In the genomic region with DNA sequence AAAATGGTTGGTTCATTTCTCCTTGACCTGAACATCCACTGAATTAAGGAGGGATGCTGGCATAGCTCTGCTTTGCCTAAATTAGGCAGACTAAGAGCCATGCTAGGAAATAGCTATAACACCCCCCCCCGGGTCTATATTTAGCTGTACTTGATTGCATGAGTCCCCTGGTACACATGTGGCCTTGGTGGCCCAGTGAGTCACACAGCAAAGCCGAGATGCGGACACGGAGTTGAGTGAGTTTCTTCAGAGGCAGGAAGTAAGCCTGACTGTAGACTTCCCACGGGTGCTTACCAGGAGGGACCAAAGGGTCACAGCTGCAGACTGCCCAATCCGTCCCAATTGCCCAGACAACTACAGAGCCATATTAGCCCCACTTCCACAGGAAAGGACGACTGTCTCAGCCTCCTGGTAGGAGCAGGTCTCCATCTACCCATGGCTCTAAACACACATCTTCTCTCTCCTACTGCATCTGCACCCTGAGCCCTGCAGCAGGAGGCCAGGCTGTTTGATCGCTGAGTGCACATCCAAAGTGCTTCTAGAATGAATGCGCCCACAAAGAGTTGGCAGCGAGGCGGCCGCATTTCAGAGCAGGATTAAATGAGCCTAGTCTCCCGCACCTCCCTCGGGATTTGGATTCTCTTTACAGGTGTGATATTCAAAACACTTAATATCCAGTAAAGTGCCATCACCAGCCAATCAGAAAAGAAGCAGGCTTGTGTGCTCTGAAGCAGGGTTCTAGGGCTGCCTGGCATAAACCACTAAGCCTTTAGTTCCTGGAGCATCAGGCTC, we compare ENCODE assay signal across 16 mouse cellular contexts. TPM values are rescaled to one million over a fixed set of nuclear protein-coding genes. Genes with fewer than 3 reads are reported as not detected.
DNase-seq lines count a peak whose midpoint lies in the region; ATAC-seq and TF ChIP-seq lines count a peak whose summit lies in the region.
"Had no signal": no experiment of that assay in that cellular context is flagged by ENCODE, and none has a peak within 500 bp of the region (broad histone marks: within the 10 kb centered on the region; RNA-seq: fewer than 3 reads in every experiment).

No protein-coding gene starts in this region.

- H3K4me1 ChIP-seq in liver, postnatal 0 days (ENCODE audit: insufficient read depth): no peaks in the 10 kb centered on the region

- ATAC-seq in liver, postnatal 0 days: peak; percentile 27; the same call in 1 of the 2 replicates
- peak; percentile 70 for ATAC-seq in granulocyte monocyte progenitor cell, adult 5-6 weeks (replicated peaks; ENCODE audit: poor library complexity, severe bottlenecking)
- peak; percentile 73 for ATAC-seq in megakaryocyte progenitor cell, adult 5-6 weeks (replicated peaks; ENCODE audit: poor library complexity)
- ATAC-seq: forebrain, embryonic 14.5 days had no signal

- H3K27ac ChIP-seq in liver, postnatal 0 days (ENCODE audit: low read depth): no peak overlapping the region
- H3K27ac ChIP-seq: embryonic facial prominence, embryonic 13.5 days; limb, embryonic 13.5 days; midbrain, embryonic 12.5 days had no signal

- no peaks in the 10 kb centered on the region for H3K9me3 ChIP-seq in liver, postnatal 0 days (ENCODE audit: low read length)
- H3K9me3 ChIP-seq: embryonic facial prominence, embryonic 13.5 days; limb, embryonic 13.5 days; midbrain, embryonic 12.5 days had no signal

- intact Hi-C loops in left cerebral cortex, postnatal 14 days (cut with DNase I): no loop called here

- TF ChIP-seq CTCF in liver, postnatal 0 days (IDR thresholded peaks at IDR 0.05; ENCODE audit: low read depth): no peak

- no peak overlapping the region for H3K9ac ChIP-seq in liver, postnatal 0 days (replicated peaks)
- H3K9ac ChIP-seq: embryonic facial prominence, embryonic 13.5 days; limb, embryonic 13.5 days; midbrain, embryonic 12.5 days had no signal

- no peaks in the 10 kb centered on the region for H3K36me3 ChIP-seq in liver, postnatal 0 days (replicated peaks; ENCODE audit: insufficient read depth, low read length)
- H3K36me3 ChIP-seq: embryonic facial prominence, embryonic 13.5 days; limb, embryonic 13.5 days; midbrain, embryonic 12.5 days had no signal

- 52% methylated on average over 14 of the region's 14 CpGs for WGBS in liver, postnatal 0 days (ENCODE audit: insufficient replicate concordance)

- peak; percentile 84 to 86 for DNase-seq in adrenal gland, adult (ENCODE audit: inconsistent age in 2 of 2, low spot score in 1 of 2)
- DNase-seq in adrenal gland, postnatal 4 days (ENCODE audit: low spot score in 2 of 2): no peak
- no peak for DNase-seq in liver, postnatal 0 days
- no peak for DNase-seq in liver
- no peak for DNase-seq in embryo, embryonic 10.5 days (ENCODE audit: low spot score)
- no peak for DNase-seq in left cerebral cortex, postnatal 14 days (ENCODE audit: low spot score in 2 of 2)
- DNase-seq: cerebellum, adult 9-10 months; gastrocnemius, postnatal 36 days; kidney, postnatal 10 days; spleen, adult 18-20 months had no signal

- no peak overlapping the region for H3K4me2 ChIP-seq in liver, postnatal 0 days (ENCODE audit: low read depth, low read length)
- H3K4me2 ChIP-seq: embryonic facial prominence, embryonic 13.5 days; limb, embryonic 13.5 days; midbrain, embryonic 12.5 days had no signal

- peaks cover 4% of the 10 kb centered on the region; the same call in 1 of the 2 replicates for H3K27me3 ChIP-seq in liver, postnatal 0 days (ENCODE audit: insufficient read depth, low read length)
- H3K27me3 ChIP-seq: embryonic facial prominence, embryonic 13.5 days; limb, embryonic 13.5 days; midbrain, embryonic 12.5 days had no signal

- H3K4me3 ChIP-seq in liver, postnatal 0 days (ENCODE audit: low read depth, low read length): no peak overlapping the region
- H3K4me3 ChIP-seq: embryonic facial prominence, embryonic 13.5 days; limb, embryonic 13.5 days; midbrain, embryonic 12.5 days had no signal

- TF ChIP-seq EP300 in liver, postnatal 0 days (IDR thresholded peaks at IDR 0.05; ENCODE audit: low read depth): no peak

RNA-seq across cellular contexts. Expression of a gene that starts 29.9 kb away (rescaled TPM):
- 100 to 1,000 TPM; 138 to 151 TPM for total RNA-seq in adrenal gland, postnatal 4 days (2021)
- polyA plus RNA-seq in liver, postnatal 0 days (2015; fragmentation: Nextera tagmentation; extraction: Ambion mirVana): 36.0 and 39.3 TPM in 2 replicates
- total RNA-seq in granulocyte monocyte progenitor cell, adult 5-6 weeks (2014; fragmentation: Nextera tagmentation): 242 and 251 TPM in 2 replicates
- 373 and 374 TPM in 2 replicates for total RNA-seq in granulocyte monocyte progenitor cell, adult 5-6 weeks (2017)
- 305 and 320 TPM in 2 replicates for total RNA-seq in megakaryocyte progenitor cell, adult 5-6 weeks (2015)
- 315 and 364 TPM in 2 replicates for total RNA-seq in megakaryocyte progenitor cell, adult 5-6 weeks (2017)
- 10 to 100 TPM; 82.5 to 82.7 TPM for total RNA-seq in left cerebral cortex, postnatal 14 days (2021)

Comparison
In these comparisons a context has a peak if more than half of its experiments do, and no peak if none do; other contexts are left out.
1. DNase-seq: peak in adrenal gland, adult (2 of 2); none in adrenal gland, postnatal 4 days (0 of 2), liver, postnatal 0 days (single experiment), liver (single experiment), embryo, embryonic 10.5 days (single experiment) and left cerebral cortex, postnatal 14 days (0 of 2).
2. Peak in every context shown above with its lines, with median percentiles within 50 percentile points of each other: ATAC-seq.